Mouse (Mus musculus) E14TG2a.4 (cell line): ENCODE measurements around the gene Dtl.

Source experiments
- H3K27me3 ChIP-seq: 2 replicates; pipeline ENCODE4 v1.6.1; 2014; ENCODE audit warnings: low read length, control low read depth; ENCODE audit not compliant: insufficient read depth
- H3K36me3 ChIP-seq: 2 replicates; pipeline ENCODE4 v1.6.1; 2014; ENCODE audit warnings: low read length, control low read depth; ENCODE audit not compliant: insufficient read depth
- H3K4me1 ChIP-seq: replicated peaks from 2 replicates; pipeline ENCODE4 v1.6.1; 2014; ENCODE audit warnings: low read depth, low read length, control low read depth
- H3K4me3 ChIP-seq: replicated peaks from 2 replicates; pipeline ENCODE4 v1.5.1; 2014; ENCODE audit warnings: mild to moderate bottlenecking, low read length
- H3K9me3 ChIP-seq: 2 replicates; pipeline ENCODE4 v1.6.1; 2014; ENCODE audit warnings: low read length, control low read depth
- CTCF ChIP-seq: conservative IDR thresholded peaks from 2 replicates; pipeline ENCODE4 v1.5.1; 2014; ENCODE audit warnings: low read length
- NANOG ChIP-seq: IDR thresholded peaks from 2 replicates; pipeline ENCODE4 v1.6.1; 2014; ENCODE audit warnings: borderline replicate concordance, low read length, mixed read lengths
- POU5F1 ChIP-seq: IDR thresholded peaks from 2 replicates; pipeline ENCODE4 v1.6.1; 2014; ENCODE audit warnings: low read length, borderline replicate concordance

Dtl gene

DNA sequence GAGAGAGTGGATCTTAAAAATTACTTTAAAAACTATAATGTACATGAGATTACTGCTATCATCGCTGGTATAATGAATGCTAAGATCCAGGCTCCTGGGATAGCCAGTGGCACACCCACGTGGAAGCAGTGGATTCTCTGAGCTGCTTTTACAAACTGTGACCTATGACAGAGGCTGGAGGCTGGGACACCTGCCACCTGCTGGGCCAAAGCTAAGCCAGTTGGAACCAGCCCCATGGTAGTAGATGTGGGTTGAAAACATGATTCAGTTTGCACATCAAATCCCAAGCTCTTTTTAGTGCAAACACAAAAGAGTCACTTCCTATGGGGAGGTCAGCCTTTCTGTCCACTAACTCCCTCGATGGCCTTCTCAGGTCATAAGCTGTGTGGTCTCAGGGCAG lies 65.5 kb downstream of the Dtl start:
- peaks cover 40% of the 10 kb centered on the region for H3K9me3 ChIP-seq
- no peaks in the 10 kb centered on the region for H3K36me3 ChIP-seq
- no peaks in the 10 kb centered on the region for H3K27me3 ChIP-seq
- no peaks in the 10 kb centered on the region for H3K4me1 ChIP-seq
- no peak overlapping the region for H3K4me3 ChIP-seq
- no peak for TF ChIP-seq POU5F1

DNA sequence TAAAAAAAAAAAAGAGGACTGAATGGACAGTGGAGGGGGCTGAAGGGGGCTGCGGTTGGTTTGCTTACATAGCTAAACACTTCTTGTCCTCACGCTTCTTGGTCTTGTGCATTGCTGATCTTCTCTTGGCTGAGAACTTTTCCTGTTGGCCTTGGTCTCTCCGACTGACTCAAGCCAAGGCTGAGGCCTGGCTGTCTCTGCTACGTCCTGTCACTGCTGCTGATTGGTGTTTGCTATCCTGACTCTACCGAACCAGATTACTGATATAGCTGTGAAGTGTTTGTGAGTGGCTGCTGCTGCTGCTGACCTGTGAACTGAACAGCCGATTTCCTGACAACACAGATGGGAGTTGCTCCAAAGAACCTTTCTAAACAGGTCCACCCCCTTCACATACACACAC lies 66.2 kb downstream of the Dtl start:
- peaks cover 45% of the 10 kb centered on the region for H3K9me3 ChIP-seq
- H3K4me1 ChIP-seq = no peaks in the 10 kb centered on the region
- no peak overlapping the region for H3K4me3 ChIP-seq
- TF ChIP-seq POU5F1 (no peak), NANOG (no peak), CTCF (no peak)
- H3K36me3 ChIP-seq = no peaks in the 10 kb centered on the region
- no peaks in the 10 kb centered on the region for H3K27me3 ChIP-seq

DNA sequence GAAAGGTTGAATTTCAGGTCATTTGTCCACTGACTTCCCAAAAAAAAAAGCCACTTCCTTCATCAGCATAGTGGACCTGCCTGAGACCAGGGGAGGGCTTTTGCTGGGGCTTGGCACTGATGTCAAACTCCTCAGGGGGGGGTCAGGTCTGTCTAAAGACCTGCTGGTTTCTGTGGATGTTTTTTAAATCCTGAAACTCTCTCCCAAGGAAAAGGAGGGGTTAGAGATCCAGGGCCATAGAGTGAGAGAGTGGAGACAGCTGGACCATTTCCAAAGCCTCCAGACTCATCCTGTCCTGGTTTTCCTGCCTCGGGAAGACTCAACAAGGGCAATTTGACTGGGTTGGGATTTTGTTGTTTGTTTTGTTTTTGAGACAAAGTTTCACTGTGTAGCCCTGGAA lies 68.6 kb downstream of the Dtl start:
- H3K4me1 ChIP-seq = no peaks in the 10 kb centered on the region
- no peaks in the 10 kb centered on the region for H3K36me3 ChIP-seq
- TF ChIP-seq POU5F1 = no peak
- no peak overlapping the region for H3K4me3 ChIP-seq
- H3K9me3 ChIP-seq = peaks cover 39% of the 10 kb centered on the region
- H3K27me3 ChIP-seq = no peaks in the 10 kb centered on the region

DNA sequence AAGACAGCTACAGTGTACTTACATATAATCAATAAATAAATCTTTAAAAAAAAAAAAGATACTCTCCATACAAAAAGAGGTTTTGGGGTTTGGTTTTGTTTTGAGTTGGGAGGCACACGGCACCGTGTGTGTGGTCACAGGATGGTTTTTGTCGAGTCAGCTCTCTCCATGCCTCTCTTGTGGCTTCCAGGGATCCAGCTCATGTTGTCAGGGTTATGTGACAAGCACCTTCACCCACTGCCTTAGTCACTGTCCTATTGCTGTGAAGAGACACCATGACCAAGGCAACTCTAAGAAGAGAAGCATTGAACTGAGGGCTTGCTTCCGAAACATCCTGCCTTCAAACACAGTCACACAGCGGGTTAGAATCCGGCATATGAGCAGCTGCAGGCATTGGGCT lies 75.7 kb downstream of the Dtl start:
- Histone ChIP-seq H3K4me3 (no peak overlapping the region), H3K36me3 (no peaks in the 10 kb centered on the region), H3K27me3 (no peaks in the 10 kb centered on the region), H3K4me1 (no peaks in the 10 kb centered on the region), H3K9me3 (peaks cover 47% of the 10 kb centered on the region)
- TF ChIP-seq CTCF (no peak), POU5F1 (no peak), NANOG (no peak)

DNA sequence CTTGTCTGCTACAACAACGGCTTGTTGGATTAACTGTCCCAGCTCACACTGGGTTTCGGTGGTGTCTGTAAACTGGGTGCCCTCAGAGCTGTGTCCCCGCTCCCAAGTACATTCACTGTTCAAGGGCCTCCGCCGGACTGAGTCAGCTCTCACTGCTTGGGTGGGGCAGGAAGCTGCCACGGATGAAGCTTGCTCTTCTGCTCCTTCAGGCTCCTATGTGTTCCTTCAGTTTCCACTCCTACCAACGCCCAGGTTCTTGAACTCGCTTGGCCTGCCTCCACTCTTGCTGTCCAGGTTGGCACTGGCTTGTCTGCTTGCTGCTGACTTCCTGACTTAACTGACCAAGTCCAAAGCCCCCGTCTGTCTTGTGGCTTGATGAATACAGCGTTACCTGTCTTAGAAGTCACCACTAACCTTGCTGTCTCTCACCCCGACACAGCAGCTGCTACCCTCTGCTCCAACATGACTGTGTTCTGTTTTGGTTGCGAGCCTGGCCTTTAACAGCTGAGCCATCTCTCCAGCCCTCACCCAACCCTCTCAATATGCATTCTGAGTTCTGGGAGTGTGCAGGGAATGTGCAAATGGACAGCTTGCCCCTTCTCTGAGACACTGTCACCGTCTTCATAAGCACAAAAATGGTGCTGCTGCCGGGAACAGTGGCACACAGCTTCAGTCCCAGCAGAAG lies 76.9 kb downstream of the Dtl start:
- no peaks in the 10 kb centered on the region for H3K27me3 ChIP-seq
- no peak for TF ChIP-seq CTCF
- no peak for TF ChIP-seq POU5F1
- H3K4me3 ChIP-seq = no peak overlapping the region
- H3K36me3 ChIP-seq = no peaks in the 10 kb centered on the region
- H3K9me3 ChIP-seq = peaks cover 43% of the 10 kb centered on the region
- no peaks in the 10 kb centered on the region for H3K4me1 ChIP-seq

DNA sequence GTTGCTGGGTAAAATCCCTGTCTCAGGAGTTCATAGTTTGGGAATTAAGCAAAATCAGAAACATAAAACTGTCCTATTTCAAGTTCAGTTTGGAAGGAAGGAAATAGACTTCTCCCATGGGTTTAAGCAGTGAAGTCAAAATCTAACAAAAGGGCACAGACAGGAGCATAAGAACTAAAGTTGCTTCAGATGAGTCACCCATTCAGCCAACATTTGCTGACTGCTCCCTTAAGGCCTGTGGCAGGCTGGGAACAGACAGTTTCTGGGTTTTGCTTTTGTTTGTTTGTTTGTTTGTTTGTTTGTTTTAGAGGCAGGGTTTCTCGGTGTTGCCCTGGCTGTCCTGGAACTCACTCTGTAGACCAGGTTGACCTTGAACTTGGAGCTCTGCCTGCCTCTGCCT lies 78.7 kb downstream of the Dtl start:
- peaks cover 37% of the 10 kb centered on the region for H3K9me3 ChIP-seq
- no peak overlapping the region for H3K4me3 ChIP-seq
- H3K27me3 ChIP-seq = no peaks in the 10 kb centered on the region
- no peaks in the 10 kb centered on the region for H3K4me1 ChIP-seq
- no peak for TF ChIP-seq CTCF
- TF ChIP-seq POU5F1 = no peak
- no peak for TF ChIP-seq NANOG
- no peaks in the 10 kb centered on the region for H3K36me3 ChIP-seq

DNA sequence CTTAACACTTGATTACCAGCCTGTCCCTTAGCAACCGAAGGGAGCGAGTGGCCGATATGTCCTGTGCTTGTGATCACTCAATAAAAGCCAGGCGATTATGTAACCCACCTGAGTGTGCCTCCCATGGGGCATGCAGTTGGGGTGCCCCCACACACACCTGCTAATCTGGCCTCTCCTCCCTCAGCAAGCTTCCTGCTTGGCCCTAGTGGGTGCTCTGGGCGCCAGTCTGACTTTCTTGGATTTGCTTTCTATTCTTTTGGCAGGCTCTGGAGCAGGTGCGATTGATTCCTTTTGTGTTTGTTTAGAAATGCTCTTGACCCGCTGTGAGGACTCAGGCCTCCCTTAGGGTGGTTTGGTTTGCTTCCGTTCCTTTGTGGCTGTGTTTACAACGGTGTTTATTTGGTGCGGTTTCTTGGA lies 80.3 kb downstream of the Dtl start:
- no peak overlapping the region for H3K4me3 ChIP-seq
- H3K4me1 ChIP-seq = no peaks in the 10 kb centered on the region
- no peaks in the 10 kb centered on the region for H3K27me3 ChIP-seq
- no peaks in the 10 kb centered on the region for H3K36me3 ChIP-seq
- H3K9me3 ChIP-seq = peaks cover 22% of the 10 kb centered on the region
- no peak for TF ChIP-seq POU5F1
- TF ChIP-seq CTCF = no peak
- TF ChIP-seq NANOG = no peak

DNA sequence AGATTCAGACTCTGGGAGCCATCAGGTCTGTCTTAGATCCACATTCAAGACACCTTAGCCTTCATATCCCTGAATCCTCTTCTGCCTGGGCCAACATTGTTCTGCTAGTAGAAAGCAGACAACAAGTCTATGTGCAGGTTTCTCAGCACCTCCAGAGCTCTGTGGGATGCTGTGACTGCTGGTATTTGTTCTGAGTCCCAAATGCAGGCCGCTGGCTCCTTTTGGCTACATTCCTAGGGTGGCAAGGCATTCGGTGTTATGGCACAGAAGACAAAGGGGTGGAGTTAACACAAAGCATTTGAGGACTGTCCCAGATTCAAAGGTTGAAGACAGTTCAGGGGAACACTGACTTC lies 81.1 kb downstream of the Dtl start:
- H3K9me3 ChIP-seq = peaks cover 14% of the 10 kb centered on the region
- H3K36me3 ChIP-seq = no peaks in the 10 kb centered on the region
- H3K27me3 ChIP-seq = no peaks in the 10 kb centered on the region
- no peak overlapping the region for H3K4me3 ChIP-seq
- no peaks in the 10 kb centered on the region for H3K4me1 ChIP-seq
- TF ChIP-seq NANOG (no peak), CTCF (no peak), POU5F1 (no peak)

DNA sequence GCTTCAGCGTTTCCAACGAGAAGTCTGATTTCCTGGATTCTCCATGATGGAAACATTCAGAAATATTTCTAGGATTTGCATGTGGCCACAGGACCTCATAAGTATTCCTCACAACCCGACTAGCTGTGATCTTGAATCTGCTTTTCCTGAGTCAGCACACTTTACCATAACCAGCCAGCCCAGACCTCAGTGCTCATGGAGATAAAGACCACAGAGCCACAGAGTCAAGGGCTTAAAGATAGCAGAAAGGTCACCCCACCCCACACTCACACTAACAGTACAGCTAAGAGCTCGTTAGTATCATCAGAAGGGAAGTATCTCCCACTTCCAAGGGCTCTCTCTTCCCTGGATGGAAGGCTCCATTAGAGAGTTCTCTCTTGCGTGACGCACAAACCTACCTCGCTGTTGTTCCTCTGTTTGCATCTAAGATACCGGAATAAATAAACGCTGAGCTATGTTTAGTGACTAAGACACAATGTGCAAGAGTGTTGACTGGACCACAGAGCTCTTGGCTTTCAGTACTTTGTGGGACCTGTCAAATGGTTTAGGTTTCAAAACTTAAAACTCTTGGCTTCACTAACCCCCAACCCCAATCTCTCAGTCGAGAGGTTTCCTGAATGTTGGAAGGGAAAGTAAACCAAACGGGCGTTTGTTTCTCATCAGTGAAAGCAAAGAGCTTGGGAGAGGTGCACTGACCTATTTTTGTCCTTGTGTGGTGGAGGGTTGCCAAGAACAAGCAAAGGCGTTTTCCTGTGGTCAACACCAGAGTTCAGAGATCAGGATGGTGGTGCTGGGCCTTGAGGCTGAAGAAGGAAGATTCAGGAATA lies 81.7 kb downstream of the Dtl start:
- TF ChIP-seq POU5F1 (no peak), NANOG (no peak), CTCF (no peak)
- Histone ChIP-seq H3K9me3 (peaks cover 9% of the 10 kb centered on the region), H3K27me3 (no peaks in the 10 kb centered on the region), H3K36me3 (no peaks in the 10 kb centered on the region), H3K4me3 (no peak overlapping the region), H3K4me1 (no peaks in the 10 kb centered on the region)
